Mouse (Mus musculus) cerebellum, adult 9-10 months (tissue): ENCODE data around the gene Lrrc74b.
"Not testable (repeated sequence)": the region's sequence is repeated elsewhere in the genome, so short reads cannot be mapped to it uniquely, and the experiment has no call there.

Experiments used
- DNase-seq: peaks from one replicate; pipeline ENCODE4 v3.0.0; 2022

Gene Lrrc74b

GRCm38 (mm10) chr16:17542632-17543031 is 18.4 kb downstream of the Lrrc74b start:
- DNase-seq = no peak

- DNase-seq = no peak
These were observed 24.5 kb downstream of the Lrrc74b start for GRCm38 (mm10) chr16:17536584-17536983.

GRCm38 (mm10) chr16:17532676-17533329 is 28.2 kb downstream of the Lrrc74b start:
- no peak for DNase-seq

GRCm38 (mm10) chr16:17532271-17532670 is 28.8 kb downstream of the Lrrc74b start:
- DNase-seq = peak; percentile 54

GRCm38 (mm10) chr16:17530640-17531288 is 30.3 kb downstream of the Lrrc74b start, which contains the start of gene Thap7:
Thap7 (minus strand) TSS chr16:17531136.
- peak; percentile 95 for DNase-seq

GRCm38 (mm10) chr16:17529981-17530586 is 31.0 kb downstream of the Lrrc74b start:
- no peak for DNase-seq

- no peak for DNase-seq
These were observed 32.8 kb downstream of the Lrrc74b start for GRCm38 (mm10) chr16:17528276-17528675.

- peak; percentile 6 for DNase-seq
These were observed 33.4 kb downstream of the Lrrc74b start for GRCm38 (mm10) chr16:17527606-17528005.

- peak; percentile 1 for DNase-seq
These were observed 34.8 kb downstream of the Lrrc74b start for GRCm38 (mm10) chr16:17526223-17526622.

- DNase-seq = peak; percentile 4
These were observed 35.5 kb downstream of the Lrrc74b start for GRCm38 (mm10) chr16:17525524-17525923.

- DNase-seq = peak; percentile 2
These were observed 36.9 kb downstream of the Lrrc74b start for GRCm38 (mm10) chr16:17524156-17524555.

GRCm38 (mm10) chr16:17518910-17519309 is 42.1 kb downstream of the Lrrc74b start:
- DNase-seq = no peak

- no peak for DNase-seq
These were observed 49.6 kb downstream of the Lrrc74b start for GRCm38 (mm10) chr16:17511431-17511830.

- no peak for DNase-seq
These were observed 50.4 kb downstream of the Lrrc74b start for GRCm38 (mm10) chr16:17510686-17511085.

- DNase-seq = no peak
These were observed 50.9 kb downstream of the Lrrc74b start for GRCm38 (mm10) chr16:17510143-17510542.

GRCm38 (mm10) chr16:17509240-17509597 is 51.8 kb downstream of the Lrrc74b start:
- DNase-seq = no peak

GRCm38 (mm10) chr16:17508546-17509239 is 52.4 kb downstream of the Lrrc74b start, which contains the start of gene Lztr1:
Lztr1 (plus strand) TSS chr16:17508688.
- DNase-seq = peak; percentile 90

GRCm38 (mm10) chr16:17508031-17508430 is 53.0 kb downstream of the Lrrc74b start:
- DNase-seq = not testable (repeated sequence)

GRCm38 (mm10) chr16:17507018-17507552 is 54.0 kb downstream of the Lrrc74b start:
- no peak for DNase-seq

GRCm38 (mm10) chr16:17502681-17503080 is 58.4 kb downstream of the Lrrc74b start:
- DNase-seq = no peak

- DNase-seq = no peak
These were observed 61.7 kb downstream of the Lrrc74b start for GRCm38 (mm10) chr16:17499249-17499883.

GRCm38 (mm10) chr16:17496499-17497305 is 64.3 kb downstream of the Lrrc74b start:
- peak; percentile 89 for DNase-seq
